Mouse (Mus musculus): ENCODE data around the gene Ccdc155. TPM values are rescaled to one million over a fixed set of nuclear protein-coding genes. Genes with fewer than 3 reads are reported as not detected.
A peak's percentile ranks its signal among the peaks of the same experiment; 100 is the strongest.
"Not testable (repeated sequence)": the region's sequence is repeated elsewhere in the genome, so short reads cannot be mapped to it uniquely, and the experiment has no call there.

The Ccdc155 gene
- polyA plus RNA-seq, 1 experiment from 2014 or later, result 0.43 TPM

DNA sequence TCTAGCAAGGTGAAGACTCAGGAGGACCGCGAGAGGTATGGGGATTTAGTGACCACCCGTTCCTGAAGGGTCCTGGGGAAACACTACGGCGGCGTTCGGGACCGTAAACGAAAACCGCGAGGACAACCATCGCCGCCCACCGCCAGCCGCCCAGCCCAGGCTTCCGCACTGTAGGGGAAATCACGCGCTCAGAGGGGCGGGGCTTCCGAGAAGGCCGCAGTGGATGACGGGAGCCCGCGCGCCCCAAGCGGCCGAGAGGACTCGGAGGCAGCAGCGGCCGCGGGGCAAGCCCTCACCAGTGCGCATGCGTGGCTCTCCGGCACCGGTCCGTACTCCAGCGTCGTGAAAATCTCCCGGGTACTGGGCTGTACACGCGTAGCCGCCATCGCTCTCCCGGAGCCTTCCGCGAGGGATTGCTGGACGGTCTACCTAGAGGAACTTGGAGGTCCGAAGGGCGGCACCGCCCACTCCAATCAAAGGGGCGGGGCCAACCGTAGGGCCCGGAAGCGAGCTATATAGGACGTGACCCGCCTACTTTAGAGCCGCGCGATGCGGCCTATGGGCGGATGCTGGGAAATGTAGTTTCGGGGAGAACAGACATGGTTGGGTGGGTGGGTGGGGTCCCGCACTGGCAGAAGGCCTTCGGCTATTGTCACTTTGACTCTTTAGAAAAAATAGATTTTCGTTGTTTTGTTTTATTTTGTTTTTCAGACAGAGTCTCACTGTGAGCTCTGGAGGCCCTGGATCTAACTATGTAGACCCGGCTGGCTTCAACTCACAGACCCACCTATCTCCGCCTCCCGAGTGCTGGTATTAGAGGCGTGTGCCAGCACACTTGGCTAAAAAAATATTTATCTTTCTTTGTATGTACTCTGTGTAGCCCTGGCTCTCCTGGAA, 50.3 kb downstream of the Ccdc155 start, which contains the start of the genes Pih1d1 and Aldh16a1:
Gene Pih1d1 (plus strand): TSS at position 208 of the 897 bp plus-strand sequence.
Gene Aldh16a1 (minus strand): TSS at position 489 of the 897 bp plus-strand sequence.
- H3K36me3 ChIP-seq (ENCODE audit: control insufficient read depth, insufficient read depth, low read length), result peaks cover 17% of the 10 kb centered on the region; the same call in 1 of the 2 replicates
- peak; percentile 98 for DNase-seq (ENCODE audit: low spot score)
- peak within 1 kb of the TSS; percentile 83 for H3K9ac ChIP-seq (ENCODE audit: low read length)
- H3K27ac ChIP-seq (ENCODE audit: low read depth, low read length), result peak within 1 kb of the TSS; percentile 89
- WGBS, result 5% methylated on average over 67 of the region's 69 CpGs
- peak; percentile 97 for ATAC-seq
- no peaks in the 10 kb centered on the region for H3K27me3 ChIP-seq (replicated peaks; ENCODE audit: control insufficient read depth, insufficient read depth, low read length)
- H3K4me1 ChIP-seq (ENCODE audit: control insufficient read depth, insufficient read depth, low read length), result peaks cover 8% of the 10 kb centered on the region
- no peaks in the 10 kb centered on the region for H3K9me3 ChIP-seq (replicated peaks; ENCODE audit: control insufficient read depth, low read length)
- peak within 1 kb of the TSS; percentile 84 for H3K4me2 ChIP-seq (ENCODE audit: low read length)
- peak within 1 kb of the TSS; percentile 50 for H3K4me3 ChIP-seq (ENCODE audit: low read depth, low read length)

DNA sequence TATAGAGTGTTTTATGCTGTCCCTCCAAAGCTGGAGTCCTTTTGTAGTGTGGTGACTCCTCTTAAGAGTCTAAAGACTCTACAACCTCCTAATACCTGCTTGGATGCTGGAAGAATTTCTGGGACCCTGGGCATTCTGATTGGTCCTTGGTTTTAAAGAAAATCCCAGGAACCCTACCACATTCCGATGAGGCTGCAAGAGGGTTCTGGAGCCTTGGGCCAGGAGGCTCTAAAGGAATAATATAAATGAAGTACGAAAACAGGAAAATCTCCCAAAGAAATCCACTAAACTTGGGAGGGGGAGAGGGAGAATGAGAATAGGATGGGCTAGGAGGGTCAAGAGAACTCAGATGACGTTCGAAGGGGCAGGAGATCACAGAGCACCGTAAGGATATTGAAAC, 51.1 kb downstream of the Ccdc155 start:
- DNase-seq (ENCODE audit: low spot score) (no peak), ATAC-seq (0 out of 2 replicates have a peak, but pooled peaks have one; percentile 0)
- Histone ChIP-seq H3K36me3 (ENCODE audit: control insufficient read depth, insufficient read depth, low read length) (peaks cover 9% of the 10 kb centered on the region; the same call in 1 of the 2 replicates), H3K27ac (ENCODE audit: low read depth, low read length) (peak overlapping the region; percentile 89), H3K9ac (ENCODE audit: low read length) (peak overlapping the region; percentile 83), H3K9me3 (replicated peaks; ENCODE audit: control insufficient read depth, low read length) (no peaks in the 10 kb centered on the region), H3K4me2 (ENCODE audit: low read length) (peak overlapping the region; percentile 84), H3K4me3 (ENCODE audit: low read depth, low read length) (peak overlapping the region; percentile 50), H3K27me3 (replicated peaks; ENCODE audit: control insufficient read depth, insufficient read depth, low read length) (no peaks in the 10 kb centered on the region), H3K4me1 (ENCODE audit: control insufficient read depth, insufficient read depth, low read length) (peaks cover 8% of the 10 kb centered on the region)
- WGBS, result 3% methylated on average over 5 of the region's 5 CpGs

DNA sequence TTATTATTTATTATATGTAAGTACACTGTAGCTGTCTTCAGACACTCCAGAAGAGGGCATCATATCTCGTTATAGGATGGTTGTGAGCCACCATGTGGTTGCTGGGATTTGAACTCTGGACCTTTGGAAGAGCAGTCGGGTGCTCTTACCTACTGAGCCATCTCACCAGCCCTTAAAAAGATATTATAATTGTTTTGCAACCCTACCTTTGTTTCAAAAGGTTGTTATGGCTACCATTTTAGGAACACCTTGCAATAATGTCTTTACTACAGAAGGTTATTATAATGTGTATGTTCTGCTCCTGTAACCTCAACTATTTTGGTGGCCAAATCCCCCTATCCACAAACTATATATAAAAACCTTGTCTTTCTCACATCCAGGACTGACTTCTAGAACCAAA, 51.6 kb downstream of the Ccdc155 start:
- not testable (repeated sequence) for H3K36me3 ChIP-seq (ENCODE audit: control insufficient read depth, insufficient read depth, low read length); H3K9ac ChIP-seq (ENCODE audit: low read length); H3K27ac ChIP-seq (ENCODE audit: low read depth, low read length); H3K4me3 ChIP-seq (ENCODE audit: low read depth, low read length); H3K4me1 ChIP-seq (ENCODE audit: control insufficient read depth, insufficient read depth, low read length); H3K4me2 ChIP-seq (ENCODE audit: low read length); H3K9me3 ChIP-seq (replicated peaks; ENCODE audit: control insufficient read depth, low read length); DNase-seq (ENCODE audit: low spot score); H3K27me3 ChIP-seq (replicated peaks; ENCODE audit: control insufficient read depth, insufficient read depth, low read length); ATAC-seq
- WGBS, result 93% methylated on average over 2 of the region's 2 CpGs

DNA sequence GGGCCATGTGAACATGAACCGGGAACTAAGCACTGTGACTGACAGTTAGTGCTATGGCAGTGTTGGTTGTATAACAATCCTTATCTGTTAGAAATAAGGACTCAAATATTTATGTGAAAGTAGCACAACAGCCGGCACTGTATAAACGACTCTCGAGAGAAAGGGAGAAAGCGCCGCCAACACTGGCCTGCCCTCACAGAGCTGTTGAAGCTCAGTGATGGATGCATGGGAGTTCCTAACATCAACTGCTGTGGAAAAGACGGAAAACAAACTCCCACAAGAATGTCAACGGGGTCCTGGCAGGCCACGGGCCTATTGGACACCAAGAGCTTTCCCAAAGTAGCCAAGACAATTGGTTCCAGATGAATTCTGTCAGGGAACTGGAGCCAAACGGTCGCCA, 53.4 kb downstream of the Ccdc155 start:
- Histone ChIP-seq H3K27ac (ENCODE audit: low read depth, low read length) (no peak overlapping the region), H3K9ac (ENCODE audit: low read length) (peak overlapping the region; percentile 9; the same call in 1 of the 2 replicates), H3K36me3 (ENCODE audit: control insufficient read depth, insufficient read depth, low read length) (0 out of 2 replicates have a peak, but pooled peaks cover 5% of the 10 kb centered on the region), H3K4me3 (ENCODE audit: low read depth, low read length) (no peak overlapping the region), H3K9me3 (replicated peaks; ENCODE audit: control insufficient read depth, low read length) (no peaks in the 10 kb centered on the region), H3K4me2 (ENCODE audit: low read length) (no peak overlapping the region), H3K4me1 (ENCODE audit: control insufficient read depth, insufficient read depth, low read length) (peaks cover 8% of the 10 kb centered on the region), H3K27me3 (replicated peaks; ENCODE audit: control insufficient read depth, insufficient read depth, low read length) (no peaks in the 10 kb centered on the region)
- no peak for DNase-seq (ENCODE audit: low spot score)
- ATAC-seq, result no peak
- WGBS, result 45% methylated on average over 11 of the region's 11 CpGs

DNA sequence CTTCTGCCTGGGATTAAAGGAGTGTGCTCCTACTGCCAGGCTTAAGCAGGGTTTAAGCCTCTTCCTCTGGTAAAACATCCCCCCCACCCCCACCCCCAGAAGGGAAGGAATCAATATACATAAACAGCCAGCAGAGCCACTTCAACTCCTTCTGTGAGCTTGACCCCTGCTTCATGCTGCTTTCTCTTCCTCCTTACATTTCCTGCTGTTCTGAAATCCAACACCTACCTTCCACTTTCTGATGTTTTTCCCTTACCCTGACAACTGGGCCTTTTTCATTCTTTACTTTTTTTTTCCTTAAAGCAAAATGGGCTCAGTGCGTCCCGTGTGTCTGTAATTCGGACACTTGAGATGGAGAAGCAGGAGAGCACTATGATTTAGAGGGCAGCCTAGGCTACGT, 54.4 kb downstream of the Ccdc155 start:
- Histone ChIP-seq H3K27me3 (replicated peaks; ENCODE audit: control insufficient read depth, insufficient read depth, low read length) (no peaks in the 10 kb centered on the region), H3K4me3 (ENCODE audit: low read depth, low read length) (no peak overlapping the region), H3K27ac (ENCODE audit: low read depth, low read length) (no peak overlapping the region), H3K9ac (ENCODE audit: low read length) (peak overlapping the region; percentile 30; the same call in 1 of the 2 replicates), H3K4me2 (ENCODE audit: low read length) (no peak overlapping the region), H3K36me3 (ENCODE audit: control insufficient read depth, insufficient read depth, low read length) (0 out of 2 replicates have a peak, but pooled peaks cover 7% of the 10 kb centered on the region), H3K4me1 (ENCODE audit: control insufficient read depth, insufficient read depth, low read length) (peaks cover 8% of the 10 kb centered on the region), H3K9me3 (replicated peaks; ENCODE audit: control insufficient read depth, low read length) (no peaks in the 10 kb centered on the region)
- ATAC-seq (no peak), DNase-seq (ENCODE audit: low spot score) (no peak)
- WGBS, result 76% methylated on average over 4 of the region's 4 CpGs

DNA sequence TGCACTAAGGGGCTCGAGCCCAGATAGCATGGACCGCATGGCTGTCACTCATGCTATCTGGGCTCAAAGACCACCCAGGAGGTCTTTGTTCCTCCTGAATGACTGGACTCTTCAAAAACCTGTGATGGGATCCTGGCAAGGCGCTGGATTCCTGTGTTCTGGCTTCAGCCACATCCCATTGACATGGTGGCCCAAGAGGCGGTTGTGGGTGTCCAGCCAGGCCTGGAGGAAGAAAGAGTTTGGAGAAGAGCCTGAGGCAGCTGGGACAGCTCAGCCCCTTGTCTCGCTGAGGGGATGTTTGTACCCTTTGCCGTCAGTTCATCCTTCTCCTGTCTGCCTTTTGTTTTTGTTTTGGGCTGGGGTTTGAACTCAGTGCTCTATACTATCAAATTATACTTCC, 55.1 kb downstream of the Ccdc155 start:
- 27% methylated on average over 6 of the region's 6 CpGs for WGBS
- peaks cover 8% of the 10 kb centered on the region for H3K4me1 ChIP-seq (ENCODE audit: control insufficient read depth, insufficient read depth, low read length)
- no peaks in the 10 kb centered on the region for H3K27me3 ChIP-seq (replicated peaks; ENCODE audit: control insufficient read depth, insufficient read depth, low read length)
- H3K4me3 ChIP-seq (ENCODE audit: low read depth, low read length), result no peak overlapping the region
- H3K9ac ChIP-seq (ENCODE audit: low read length), result no peak overlapping the region
- 0 out of 2 replicates have a peak, but pooled peaks cover 12% of the 10 kb centered on the region for H3K36me3 ChIP-seq (ENCODE audit: control insufficient read depth, insufficient read depth, low read length)
- H3K27ac ChIP-seq (ENCODE audit: low read depth, low read length), result no peak overlapping the region
- no peaks in the 10 kb centered on the region for H3K9me3 ChIP-seq (replicated peaks; ENCODE audit: control insufficient read depth, low read length)
- ATAC-seq, result no peak
- no peak for DNase-seq (ENCODE audit: low spot score)
- H3K4me2 ChIP-seq (ENCODE audit: low read length), result no peak overlapping the region

DNA sequence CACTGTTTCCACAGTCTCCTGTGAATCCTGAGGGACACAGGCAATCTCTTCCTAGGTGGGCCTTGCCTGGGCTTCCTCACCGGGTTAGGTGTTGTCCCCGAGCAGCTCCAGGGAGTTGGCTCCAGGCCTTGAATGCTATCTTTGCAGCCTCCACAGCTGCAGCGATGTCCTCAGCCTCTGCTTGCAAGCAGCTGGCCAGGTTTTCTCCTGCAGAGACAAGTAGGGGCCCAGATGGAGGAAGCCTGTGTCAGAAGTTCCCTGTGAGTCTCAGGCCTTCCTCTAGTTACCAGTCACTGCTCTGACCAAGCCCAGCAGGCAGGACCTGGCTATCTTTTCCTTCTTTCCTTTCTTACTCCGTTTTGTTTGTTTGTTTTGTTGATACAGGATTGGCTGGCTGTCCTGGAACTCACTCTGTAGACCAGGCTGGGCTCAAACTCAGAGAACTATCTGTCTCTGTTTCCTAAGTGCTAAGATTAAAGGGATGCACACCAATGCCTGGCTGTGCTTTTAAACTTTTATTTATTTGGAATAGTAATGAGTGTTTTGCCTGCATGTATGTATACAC, 56.1 kb downstream of the Ccdc155 start:
- Histone ChIP-seq H3K36me3 (ENCODE audit: control insufficient read depth, insufficient read depth, low read length) (0 out of 2 replicates have a peak, but pooled peaks cover 16% of the 10 kb centered on the region), H3K27me3 (replicated peaks; ENCODE audit: control insufficient read depth, insufficient read depth, low read length) (no peaks in the 10 kb centered on the region), H3K27ac (ENCODE audit: low read depth, low read length) (no peak overlapping the region; the same call in 1 of the 2 replicates), H3K4me3 (ENCODE audit: low read depth, low read length) (no peak overlapping the region), H3K9me3 (replicated peaks; ENCODE audit: control insufficient read depth, low read length) (no peaks in the 10 kb centered on the region), H3K4me1 (ENCODE audit: control insufficient read depth, insufficient read depth, low read length) (peaks cover 7% of the 10 kb centered on the region), H3K9ac (ENCODE audit: low read length) (no peak overlapping the region), H3K4me2 (ENCODE audit: low read length) (no peak overlapping the region)
- 73% methylated on average over 4 of the region's 4 CpGs for WGBS
- no peak for DNase-seq (ENCODE audit: low spot score)
- ATAC-seq, result no peak

DNA sequence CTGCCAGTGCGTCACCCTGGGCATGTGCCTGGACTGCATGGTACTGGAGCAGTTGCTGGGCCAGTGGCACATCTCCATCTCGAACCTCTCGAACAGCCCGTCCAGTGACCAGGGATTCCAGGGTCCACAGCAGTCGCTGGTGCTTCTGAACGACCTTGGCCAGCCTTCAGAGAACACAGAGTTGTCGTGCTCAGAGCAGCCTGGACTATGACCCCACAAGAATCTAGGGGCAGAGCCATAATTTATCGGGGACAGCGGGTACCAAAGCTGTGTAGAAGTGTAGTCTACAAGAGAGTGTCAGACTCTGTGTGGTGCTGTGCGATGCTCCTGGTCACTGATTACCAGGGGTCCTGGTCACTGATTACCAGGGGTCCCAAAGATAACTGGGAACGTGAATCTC, 56.8 kb downstream of the Ccdc155 start:
- no peaks in the 10 kb centered on the region for H3K27me3 ChIP-seq (replicated peaks; ENCODE audit: control insufficient read depth, insufficient read depth, low read length)
- H3K4me3 ChIP-seq (ENCODE audit: low read depth, low read length), result no peak overlapping the region
- H3K4me1 ChIP-seq (ENCODE audit: control insufficient read depth, insufficient read depth, low read length), result 0 out of 2 replicates have a peak, but pooled peaks cover 4% of the 10 kb centered on the region
- no peak overlapping the region for H3K9ac ChIP-seq (ENCODE audit: low read length)
- no peaks in the 10 kb centered on the region for H3K9me3 ChIP-seq (replicated peaks; ENCODE audit: control insufficient read depth, low read length)
- 93% methylated on average over 11 of the region's 11 CpGs for WGBS
- no peak for DNase-seq (ENCODE audit: low spot score)
- no peak overlapping the region for H3K27ac ChIP-seq (ENCODE audit: low read depth, low read length)
- no peak overlapping the region for H3K4me2 ChIP-seq (ENCODE audit: low read length)
- 0 out of 2 replicates have a peak, but pooled peaks cover 16% of the 10 kb centered on the region for H3K36me3 ChIP-seq (ENCODE audit: control insufficient read depth, insufficient read depth, low read length)
- no peak for ATAC-seq

Data from forebrain, embryonic 14.5 days (tissue).